Mouse (Mus musculus): ENCODE measurements at regions not wholly inside any gene's neighbourhood (a gene's known extent, or its start where the extent isn't known, plus 50 kb on each side); places are given as distances from the start of the nearest gene placed in this dataset.
A peak's percentile ranks its signal among the peaks of the same experiment; 100 is the strongest.
"Not testable (repeated sequence)": the region's sequence is repeated elsewhere in the genome, so short reads cannot be mapped to it uniquely, and the experiment has no call there.

GRCm38 (mm10) chr14:86599511-86599910 is 541.5 kb downstream of the Diaph3 start:
- no peak for ATAC-seq (ENCODE audit: insufficient number of reproducible peaks, low FRiP score, low TSS enrichment, low read depth)
- DNase-seq (ENCODE audit: low spot score), result no peak
- WGBS, result 38% methylated on average over 3 of the region's 3 CpGs
- no peak overlapping the region for H3K9ac ChIP-seq (ENCODE audit: low read length)
- H3K4me1 ChIP-seq (ENCODE audit: control insufficient read depth, insufficient read depth, low read length), result no peaks in the 10 kb centered on the region
- no peak overlapping the region for H3K4me3 ChIP-seq (ENCODE audit: low read depth, low read length)
- no peaks in the 10 kb centered on the region for H3K36me3 ChIP-seq (ENCODE audit: control insufficient read depth, insufficient read depth, low read length)
- no peaks in the 10 kb centered on the region for H3K9me3 ChIP-seq (ENCODE audit: control insufficient read depth, low read length)
- H3K27me3 ChIP-seq (ENCODE audit: control insufficient read depth, insufficient read depth, low read length), result no peaks in the 10 kb centered on the region
- no peak overlapping the region for H3K27ac ChIP-seq (replicated peaks; ENCODE audit: low read depth, low read length)
- H3K4me2 ChIP-seq (ENCODE audit: low read depth, severe bottlenecking), result no peak overlapping the region

- Histone ChIP-seq H3K27ac (replicated peaks; ENCODE audit: low read depth, low read length) (no peak overlapping the region), H3K9me3 (ENCODE audit: control insufficient read depth, low read length) (no peaks in the 10 kb centered on the region), H3K4me2 (ENCODE audit: low read depth, severe bottlenecking) (no peak overlapping the region), H3K4me3 (ENCODE audit: low read depth, low read length) (no peak overlapping the region), H3K4me1 (ENCODE audit: control insufficient read depth, insufficient read depth, low read length) (no peaks in the 10 kb centered on the region), H3K36me3 (ENCODE audit: control insufficient read depth, insufficient read depth, low read length) (no peaks in the 10 kb centered on the region), H3K9ac (ENCODE audit: low read length) (no peak overlapping the region), H3K27me3 (ENCODE audit: control insufficient read depth, insufficient read depth, low read length) (no peaks in the 10 kb centered on the region)
- no peak for ATAC-seq (ENCODE audit: insufficient number of reproducible peaks, low FRiP score, low TSS enrichment, low read depth)
- no peak for DNase-seq (ENCODE audit: low spot score)
- 86% methylated on average over 2 of the region's 2 CpGs for WGBS
Observed at GRCm38 (mm10) chr14:86588525-86588924, 552.5 kb downstream of the Diaph3 start.

- not testable (repeated sequence) for H3K36me3 ChIP-seq (ENCODE audit: control insufficient read depth, insufficient read depth, low read length); H3K9me3 ChIP-seq (ENCODE audit: control insufficient read depth, low read length); H3K4me2 ChIP-seq (ENCODE audit: low read depth, severe bottlenecking); ATAC-seq (ENCODE audit: insufficient number of reproducible peaks, low FRiP score, low TSS enrichment, low read depth); H3K27me3 ChIP-seq (ENCODE audit: control insufficient read depth, insufficient read depth, low read length); DNase-seq (ENCODE audit: low spot score); H3K4me1 ChIP-seq (ENCODE audit: control insufficient read depth, insufficient read depth, low read length); H3K9ac ChIP-seq (ENCODE audit: low read length); H3K27ac ChIP-seq (replicated peaks; ENCODE audit: low read depth, low read length); H3K4me3 ChIP-seq (ENCODE audit: low read depth, low read length)
- 61% methylated on average over 5 of the region's 5 CpGs for WGBS
Observed at GRCm38 (mm10) chr14:86585959-86586358, 555.1 kb downstream of the Diaph3 start.

GRCm38 (mm10) chr14:86562728-86563127 is 578.3 kb downstream of the Diaph3 start:
- no peaks in the 10 kb centered on the region for H3K9me3 ChIP-seq (ENCODE audit: control insufficient read depth, low read length)
- WGBS, result 64% methylated on average over 2 of the region's 2 CpGs

GRCm38 (mm10) chr14:86537992-86538391 is 603.0 kb downstream of the Diaph3 start:
- no peak overlapping the region for H3K4me2 ChIP-seq (ENCODE audit: low read depth, severe bottlenecking)
- 63% methylated on average over 5 of the region's 5 CpGs for whole genome bisulfite sequencing
- H3K9me3 ChIP-seq (ENCODE audit: control insufficient read depth, low read length), result no peaks in the 10 kb centered on the region
- DNase-seq (ENCODE audit: low spot score), result no peak
- no peak overlapping the region for H3K4me3 ChIP-seq (ENCODE audit: low read depth, low read length)
- no peaks in the 10 kb centered on the region for H3K36me3 ChIP-seq (ENCODE audit: control insufficient read depth, insufficient read depth, low read length)
- H3K4me1 ChIP-seq (ENCODE audit: control insufficient read depth, insufficient read depth, low read length), result no peaks in the 10 kb centered on the region
- H3K27me3 ChIP-seq (ENCODE audit: control insufficient read depth, insufficient read depth, low read length), result no peaks in the 10 kb centered on the region
- no peak overlapping the region for H3K9ac ChIP-seq (ENCODE audit: low read length)
- no peak overlapping the region for H3K27ac ChIP-seq (replicated peaks; ENCODE audit: low read depth, low read length)
- no peak for ATAC-seq (ENCODE audit: insufficient number of reproducible peaks, low FRiP score, low TSS enrichment, low read depth)

More at GRCm38 (mm10) chr14:86562728-86563127, 578.3 kb downstream of the Diaph3 start:
- Histone ChIP-seq H3K4me1 (ENCODE audit: control insufficient read depth, insufficient read depth, low read length) (no peaks in the 10 kb centered on the region), H3K27me3 (ENCODE audit: control insufficient read depth, insufficient read depth, low read length) (no peaks in the 10 kb centered on the region), H3K9ac (ENCODE audit: low read length) (no peak overlapping the region), H3K4me3 (ENCODE audit: low read depth, low read length) (no peak overlapping the region), H3K27ac (replicated peaks; ENCODE audit: low read depth, low read length) (no peak overlapping the region), H3K4me2 (ENCODE audit: low read depth, severe bottlenecking) (no peak overlapping the region), H3K36me3 (ENCODE audit: control insufficient read depth, insufficient read depth, low read length) (no peaks in the 10 kb centered on the region)
- DNase-seq (ENCODE audit: low spot score) (peak; percentile 30), ATAC-seq (ENCODE audit: insufficient number of reproducible peaks, low FRiP score, low TSS enrichment, low read depth) (no peak)

GRCm38 (mm10) chr14:86536341-86537027 is 604.6 kb downstream of the Diaph3 start:
- no peaks in the 10 kb centered on the region for H3K36me3 ChIP-seq (ENCODE audit: control insufficient read depth, insufficient read depth, low read length)
- H3K9me3 ChIP-seq (ENCODE audit: control insufficient read depth, low read length), result no peaks in the 10 kb centered on the region
- no peak for ATAC-seq (ENCODE audit: insufficient number of reproducible peaks, low FRiP score, low TSS enrichment, low read depth)
- H3K4me1 ChIP-seq (ENCODE audit: control insufficient read depth, insufficient read depth, low read length), result no peaks in the 10 kb centered on the region
- no peaks in the 10 kb centered on the region for H3K27me3 ChIP-seq (ENCODE audit: control insufficient read depth, insufficient read depth, low read length)
- H3K9ac ChIP-seq (ENCODE audit: low read length), result no peak overlapping the region
- 78% methylated on average over 1 of the region's 1 CpGs for whole genome bisulfite sequencing
- no peak overlapping the region for H3K4me2 ChIP-seq (ENCODE audit: low read depth, severe bottlenecking)
- H3K27ac ChIP-seq (replicated peaks; ENCODE audit: low read depth, low read length), result no peak overlapping the region
- no peak overlapping the region for H3K4me3 ChIP-seq (ENCODE audit: low read depth, low read length)
- no peak for DNase-seq (ENCODE audit: low spot score)

GRCm38 (mm10) chr14:86510408-86510807 is 630.6 kb downstream of the Diaph3 start:
- Histone ChIP-seq H3K9ac (ENCODE audit: low read length) (no peak overlapping the region), H3K27ac (replicated peaks; ENCODE audit: low read depth, low read length) (no peak overlapping the region), H3K4me3 (ENCODE audit: low read depth, low read length) (no peak overlapping the region), H3K4me1 (ENCODE audit: control insufficient read depth, insufficient read depth, low read length) (no peaks in the 10 kb centered on the region), H3K4me2 (ENCODE audit: low read depth, severe bottlenecking) (no peak overlapping the region), H3K9me3 (ENCODE audit: control insufficient read depth, low read length) (no peaks in the 10 kb centered on the region), H3K27me3 (ENCODE audit: control insufficient read depth, insufficient read depth, low read length) (no peaks in the 10 kb centered on the region), H3K36me3 (ENCODE audit: control insufficient read depth, insufficient read depth, low read length) (no peaks in the 10 kb centered on the region)
- ATAC-seq (ENCODE audit: insufficient number of reproducible peaks, low FRiP score, low TSS enrichment, low read depth) (no peak), DNase-seq (ENCODE audit: low spot score) (no peak)
- 90% methylated on average over 9 of the region's 9 CpGs for WGBS

- ATAC-seq (ENCODE audit: insufficient number of reproducible peaks, low FRiP score, low TSS enrichment, low read depth) (no peak), DNase-seq (ENCODE audit: low spot score) (no peak)
- no peaks in the 10 kb centered on the region for H3K4me1 ChIP-seq (ENCODE audit: control insufficient read depth, insufficient read depth, low read length)
- no peak overlapping the region for H3K27ac ChIP-seq (replicated peaks; ENCODE audit: low read depth, low read length)
- no peak overlapping the region for H3K4me3 ChIP-seq (ENCODE audit: low read depth, low read length)
- WGBS, result 87% methylated on average over 6 of the region's 6 CpGs
- no peak overlapping the region for H3K9ac ChIP-seq (ENCODE audit: low read length)
- H3K27me3 ChIP-seq (ENCODE audit: control insufficient read depth, insufficient read depth, low read length), result no peaks in the 10 kb centered on the region
- H3K9me3 ChIP-seq (ENCODE audit: control insufficient read depth, low read length), result no peaks in the 10 kb centered on the region
- no peaks in the 10 kb centered on the region for H3K36me3 ChIP-seq (ENCODE audit: control insufficient read depth, insufficient read depth, low read length)
- H3K4me2 ChIP-seq (ENCODE audit: low read depth, severe bottlenecking), result no peak overlapping the region
Observed at GRCm38 (mm10) chr14:86509686-86510085, 631.3 kb downstream of the Diaph3 start.

GRCm38 (mm10) chr14:86506286-86506685 is 634.7 kb downstream of the Diaph3 start:
- no peak for DNase-seq (ENCODE audit: low spot score)
- Histone ChIP-seq H3K27ac (replicated peaks; ENCODE audit: low read depth, low read length) (no peak overlapping the region), H3K4me1 (ENCODE audit: control insufficient read depth, insufficient read depth, low read length) (no peaks in the 10 kb centered on the region), H3K4me3 (ENCODE audit: low read depth, low read length) (no peak overlapping the region), H3K27me3 (ENCODE audit: control insufficient read depth, insufficient read depth, low read length) (no peaks in the 10 kb centered on the region), H3K9me3 (ENCODE audit: control insufficient read depth, low read length) (no peaks in the 10 kb centered on the region), H3K36me3 (ENCODE audit: control insufficient read depth, insufficient read depth, low read length) (no peaks in the 10 kb centered on the region), H3K4me2 (ENCODE audit: low read depth, severe bottlenecking) (no peak overlapping the region), H3K9ac (ENCODE audit: low read length) (no peak overlapping the region)
- WGBS, result 88% methylated on average over 6 of the region's 6 CpGs
- ATAC-seq (ENCODE audit: insufficient number of reproducible peaks, low FRiP score, low TSS enrichment, low read depth), result no peak
